Mouse (Mus musculus): ENCODE results near the gene Cnnm3. TPM values are rescaled to one million over a fixed set of nuclear protein-coding genes. Genes with fewer than 3 reads are reported as not detected.
"Not testable (repeated sequence)": the region's sequence is repeated elsewhere in the genome, so short reads cannot be mapped to it uniquely, and the experiment has no call there.

The Cnnm3 gene
- total RNA-seq, 2 experiments from 2014 or later, result 10.8 to 12.2 TPM

DNA sequence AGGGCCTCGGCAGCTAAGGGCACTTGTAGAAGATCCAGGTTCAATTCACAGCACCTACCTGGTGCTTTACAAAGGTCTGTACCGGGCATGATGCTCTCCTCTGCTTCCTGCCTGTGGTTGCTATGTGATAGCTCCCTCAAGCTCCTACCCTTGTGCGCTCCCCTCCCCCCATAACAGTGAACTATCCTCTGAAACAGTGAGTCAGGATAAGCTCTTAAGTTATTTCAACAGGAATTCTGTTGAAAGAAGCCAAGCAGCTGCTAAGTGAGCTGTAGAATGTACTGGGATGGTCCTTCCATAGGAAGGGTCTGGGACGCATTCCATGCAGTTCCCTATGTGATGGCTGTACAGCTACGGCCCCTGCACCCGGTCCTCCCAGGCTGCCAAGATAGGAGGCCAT, 21.9 kb downstream of the Cnnm3 start:
- no peak for DNase-seq
- intact Hi-C loops (cut with DNase I), result no loop called here

DNA sequence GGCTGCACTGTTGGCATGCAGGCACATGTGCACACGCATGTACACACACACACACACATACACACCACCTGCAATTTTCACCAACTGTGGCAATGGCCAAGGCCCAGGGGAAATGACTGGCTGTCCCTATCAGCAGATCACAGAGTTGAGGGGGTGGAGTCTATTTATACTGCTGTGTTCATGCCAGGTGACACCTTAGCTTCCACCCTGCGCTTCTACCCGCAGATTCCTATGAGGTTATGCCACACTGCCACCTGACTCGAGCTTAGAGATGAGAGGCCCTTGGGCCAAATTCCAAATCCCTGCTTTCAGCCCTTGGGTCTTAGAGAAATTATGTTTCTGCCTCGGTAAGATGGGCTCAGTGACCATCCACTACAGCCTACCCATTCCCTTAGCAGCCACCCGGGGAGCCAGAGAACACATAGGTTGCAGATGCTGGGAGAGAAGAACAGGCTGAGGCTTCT, 23.0 kb downstream of the Cnnm3 start:
- DNase-seq, result no peak
- intact Hi-C loops (cut with DNase I), result no loop called here

DNA sequence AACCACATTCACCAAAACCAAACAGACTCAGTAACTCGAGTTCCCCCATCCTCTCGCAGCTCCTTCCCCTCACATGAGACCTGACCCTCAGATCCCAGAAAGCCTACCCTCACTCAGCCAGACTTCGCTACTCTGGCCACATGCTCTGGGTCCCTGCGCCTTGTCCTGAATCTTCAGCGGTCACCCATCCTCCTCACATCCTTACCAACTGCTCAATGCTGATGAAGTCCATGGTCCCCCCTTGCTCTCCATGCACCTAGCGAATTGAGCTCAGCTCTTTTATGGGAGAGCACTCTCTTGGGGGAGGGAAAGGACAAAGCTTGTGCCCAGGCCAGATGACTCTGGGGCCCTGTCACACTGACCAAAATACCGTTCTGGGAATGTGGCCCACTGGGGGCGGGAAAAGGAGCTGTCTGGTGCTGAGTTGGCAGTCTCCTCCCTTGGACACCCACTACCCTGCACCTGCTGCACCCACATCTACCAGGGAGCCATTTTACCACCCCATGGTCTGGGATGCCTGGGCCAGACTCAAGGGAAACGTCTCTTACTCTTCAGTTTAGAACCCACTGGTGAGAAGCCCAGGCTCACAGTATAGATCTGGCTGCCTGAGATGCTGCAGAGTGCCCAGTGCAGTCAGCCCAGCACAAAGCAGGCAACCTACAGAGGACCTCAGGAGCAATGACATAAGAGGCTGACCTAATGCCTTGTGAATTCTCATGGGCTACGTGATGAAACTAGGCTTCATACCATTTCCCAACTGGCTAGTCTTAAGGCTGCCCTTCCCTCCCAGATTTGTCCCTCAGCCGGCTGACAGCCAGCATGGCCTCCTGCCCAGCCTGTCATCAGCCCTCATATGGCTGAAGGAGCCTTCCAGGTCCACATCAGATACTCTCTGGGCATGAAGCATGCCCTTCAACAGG, 24.1 kb downstream of the Cnnm3 start:
- intact Hi-C loops (cut with DNase I), result no loop called here

DNA sequence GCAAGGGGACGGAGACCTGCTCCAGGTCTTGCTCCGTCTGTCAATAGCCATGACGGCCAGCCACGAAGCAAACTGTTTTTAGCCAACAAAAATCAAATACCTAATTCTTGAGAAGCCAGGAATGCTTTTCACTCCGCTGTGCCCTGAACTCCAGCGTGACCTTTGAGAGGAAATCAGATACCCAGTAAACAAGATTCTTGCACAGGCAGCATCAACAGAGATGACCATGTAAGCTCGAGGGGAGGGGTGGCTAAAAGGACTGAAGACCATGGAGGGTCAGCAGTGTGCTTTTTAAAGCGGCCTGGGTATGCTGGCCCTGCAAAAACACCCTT, 24.7 kb downstream of the Cnnm3 start:
- intact Hi-C loops (cut with DNase I), result no loop called here
- DNase-seq, result no peak

More for the DNA sequence above, 24.1 kb downstream of the Cnnm3 start:
- peak; percentile 76 to 79 for DNase-seq

DNA sequence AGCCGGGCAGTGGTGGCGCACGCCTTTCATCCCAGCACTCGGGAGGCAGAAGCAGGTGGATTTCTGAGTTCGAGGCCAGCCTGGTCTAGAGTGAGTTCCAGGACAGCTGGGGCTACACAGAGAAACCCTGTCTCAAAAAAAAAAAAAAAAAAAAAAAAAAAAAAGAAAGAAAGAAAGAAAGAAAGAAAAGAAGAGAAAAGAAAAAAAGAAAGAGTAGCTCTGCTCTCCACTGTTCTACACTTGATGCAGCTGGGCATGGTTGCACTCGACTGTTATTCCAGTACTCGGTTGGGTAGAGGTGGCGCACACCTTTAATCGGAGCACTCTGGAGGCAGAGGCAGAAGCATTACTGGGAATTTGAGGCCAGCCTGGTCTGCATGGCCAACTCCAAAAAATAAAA, 25.1 kb downstream of the Cnnm3 start, which contains the start of gene Ankrd23:
Ankrd23 (minus strand) TSS at position 101 of the 400 bp plus-strand sequence.
- DNase-seq; intact Hi-C loops (cut with DNase I): not testable (repeated sequence)

DNA sequence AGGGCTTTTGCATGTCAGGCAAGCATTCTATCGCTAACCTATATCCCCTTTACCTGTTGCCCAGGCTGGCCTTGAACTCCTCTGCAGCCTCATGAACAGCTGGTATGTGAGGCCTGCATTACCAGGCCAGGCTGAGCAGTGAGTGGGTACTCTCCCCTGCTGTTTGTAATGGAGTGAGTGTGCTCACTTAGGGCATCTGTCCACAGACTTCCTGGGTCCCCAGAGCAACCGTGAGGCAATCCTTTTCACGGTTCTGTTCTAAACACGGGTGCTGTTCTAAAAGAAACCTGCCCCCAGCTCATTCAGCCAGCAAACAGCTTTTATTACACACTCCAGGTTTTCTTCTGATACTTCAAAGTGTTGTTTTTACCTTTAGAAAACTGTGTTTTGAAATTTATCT, 27.1 kb downstream of the Cnnm3 start:
- no peak for DNase-seq
- intact Hi-C loops (cut with DNase I), result no loop called here

DNA sequence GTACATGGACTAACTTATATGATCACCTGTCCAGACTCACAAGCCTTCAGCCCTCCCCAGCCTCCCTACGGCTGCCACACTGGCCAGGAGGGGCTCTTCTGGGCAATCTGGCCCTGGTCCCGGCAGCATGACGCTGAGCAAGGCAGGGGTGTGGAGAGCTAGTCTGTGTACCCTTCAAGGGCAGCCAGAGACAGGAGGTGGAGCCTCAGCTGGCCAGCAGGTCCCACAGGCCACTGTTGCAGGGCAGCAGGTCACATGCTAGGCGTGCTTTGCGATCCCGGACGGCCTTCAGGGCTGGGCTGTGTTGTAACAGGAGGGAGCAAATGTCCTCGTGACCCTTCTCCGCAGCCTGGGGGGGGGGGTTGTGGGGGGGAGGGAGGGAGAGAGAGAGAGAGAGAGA, 27.5 kb downstream of the Cnnm3 start, which contains the start of gene Gm42417:
Gm42417 (minus strand) TSS at position 244 of the 400 bp plus-strand sequence.
- peak; percentile 64 to 74 for DNase-seq

DNA sequence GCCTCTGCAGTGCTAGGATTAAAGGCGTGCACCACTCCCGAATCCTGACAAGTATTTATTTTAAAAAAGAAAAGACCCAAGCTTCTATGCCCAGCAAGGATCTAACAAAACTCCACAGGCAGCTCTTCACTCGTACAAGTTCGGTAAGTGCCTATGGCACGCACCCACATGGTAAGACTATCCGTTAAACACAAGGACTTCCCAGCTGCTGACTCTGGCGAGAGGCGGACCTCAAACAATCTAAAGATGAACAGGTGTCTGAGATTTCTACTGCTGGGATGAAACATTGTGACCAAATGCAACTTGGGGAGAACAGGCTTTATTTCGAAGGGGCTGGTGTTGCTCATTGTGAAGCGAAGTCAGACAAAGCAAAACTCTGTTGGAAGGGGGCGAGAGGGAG, 28.5 kb downstream of the Cnnm3 start:
- no peak for DNase-seq

More for the DNA sequence above, 27.5 kb downstream of the Cnnm3 start, which contains the start of gene Gm42417:
- intact Hi-C loops (cut with DNase I), result no loop called here

DNA sequence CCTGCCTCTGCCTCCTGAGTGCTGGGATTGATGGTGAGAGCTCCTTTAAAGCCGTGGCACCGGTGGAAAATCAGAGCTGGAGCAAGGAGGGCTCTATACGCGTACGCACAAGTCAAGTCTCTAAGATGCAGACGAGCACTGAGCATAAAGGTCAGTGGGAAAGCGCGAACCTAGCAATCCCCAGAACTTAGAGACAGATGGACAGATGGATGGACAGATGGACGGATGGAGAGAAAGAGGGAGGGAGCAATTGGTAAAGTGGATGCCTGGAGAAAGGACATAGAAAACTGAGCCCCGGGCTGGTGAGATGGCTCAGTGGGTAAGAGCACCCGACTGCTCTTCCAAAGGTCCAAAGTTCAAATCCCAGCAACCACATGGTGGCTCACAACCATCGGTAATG, 29.1 kb downstream of the Cnnm3 start:
- DNase-seq, result no peak
- intact Hi-C loops (cut with DNase I), result no loop called here

More for the DNA sequence above, 28.5 kb downstream of the Cnnm3 start:
- intact Hi-C loops (cut with DNase I), result no loop called here

DNA sequence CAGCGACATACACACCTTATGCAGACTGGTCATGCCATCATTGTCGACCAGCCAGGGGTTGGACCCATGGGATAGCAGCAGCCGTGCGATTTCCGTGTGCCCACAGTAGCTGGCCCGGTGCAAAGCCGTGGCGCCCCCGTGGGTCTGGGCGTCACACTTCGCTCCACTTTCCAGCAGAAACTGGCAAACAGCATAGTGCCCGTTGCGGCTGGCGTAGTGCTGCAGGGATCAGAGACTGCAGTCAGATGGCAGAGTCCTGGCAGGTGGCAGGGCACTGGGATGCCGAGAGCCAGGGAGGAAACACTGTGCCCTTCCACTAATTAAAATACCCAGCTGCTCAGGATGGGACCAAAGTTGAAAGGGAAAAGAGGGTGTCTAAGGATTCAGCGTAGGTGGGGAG, 30.2 kb downstream of the Cnnm3 start:
- intact Hi-C loops (cut with DNase I), result no loop called here
- no peak for DNase-seq

DNA sequence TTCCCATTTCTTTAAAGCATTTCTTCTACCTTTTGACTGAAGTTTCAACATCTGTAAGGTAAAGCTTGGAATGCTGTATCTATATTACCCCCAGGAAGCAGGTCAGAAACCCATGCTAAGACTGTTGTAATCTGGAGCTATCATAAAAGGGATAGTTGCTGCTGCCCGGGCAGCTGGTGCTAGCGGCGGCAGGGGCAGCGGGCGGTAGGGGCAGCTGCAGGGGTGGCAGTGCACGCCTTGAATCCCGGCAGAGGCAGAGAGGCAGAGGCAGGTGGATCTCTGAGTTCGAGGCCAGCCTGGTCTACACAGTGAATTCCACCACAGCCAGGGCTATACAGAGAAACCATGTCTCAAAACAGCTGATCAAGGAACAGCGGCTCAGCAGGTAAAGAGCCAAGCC, 31.3 kb downstream of the Cnnm3 start:
- intact Hi-C loops (cut with DNase I), result no loop called here
- DNase-seq, result no peak

DNA sequence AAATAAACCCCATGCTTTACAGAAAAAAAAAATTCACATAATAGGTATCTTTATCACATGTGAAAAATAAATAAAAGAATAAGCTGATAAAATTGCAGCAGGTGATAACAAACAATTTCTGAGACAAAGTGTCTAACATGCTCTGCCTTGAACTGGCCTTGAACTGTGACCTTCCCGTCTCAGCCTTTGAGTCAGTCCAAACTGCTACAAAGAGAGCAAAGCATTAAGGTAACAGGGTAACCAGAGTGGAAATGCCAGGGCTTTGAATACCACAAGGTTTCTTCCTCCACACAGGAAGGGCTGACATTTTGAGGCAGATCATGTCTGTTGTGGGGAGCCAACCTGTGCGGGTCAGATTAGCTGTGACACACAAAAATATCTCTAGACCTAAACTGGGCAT, 33.7 kb downstream of the Cnnm3 start:
- no peak for DNase-seq
- intact Hi-C loops (cut with DNase I), result no loop called here

DNA sequence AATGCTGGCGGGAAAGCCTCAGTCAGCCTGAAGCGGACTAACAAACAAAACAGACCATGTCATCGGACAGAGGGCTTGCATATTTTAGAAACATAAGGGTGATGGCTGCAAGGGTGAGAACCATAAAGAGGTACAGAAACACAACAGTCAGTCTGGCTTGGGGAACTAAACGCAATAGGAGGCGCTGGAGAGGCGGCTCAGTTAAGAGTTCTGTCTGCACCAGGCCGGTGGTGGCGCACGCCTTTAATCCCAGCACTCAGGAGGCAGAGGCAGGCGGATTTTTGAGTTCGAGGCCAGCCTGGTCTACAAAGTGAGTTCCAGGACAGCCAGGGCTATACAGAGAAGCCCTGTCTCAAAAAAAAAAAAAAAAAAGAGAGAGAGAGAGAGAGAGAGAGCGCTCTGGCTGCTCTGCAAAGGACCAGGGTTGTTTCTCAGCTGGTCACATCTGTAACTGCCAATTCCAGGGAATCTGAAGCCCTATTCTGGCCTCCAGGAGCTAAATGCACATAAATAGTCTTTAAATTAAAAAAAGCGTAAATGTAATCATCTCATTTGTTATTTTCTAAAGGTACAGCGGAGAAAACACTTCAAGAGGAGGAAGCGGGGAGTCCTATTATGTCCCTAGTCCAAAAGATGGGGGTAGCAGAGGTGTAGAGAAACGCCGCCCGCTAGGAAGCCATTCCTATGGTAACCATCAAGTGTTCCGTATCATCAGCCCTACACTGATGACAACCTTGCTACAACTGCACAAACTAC, 34.4 kb downstream of the Cnnm3 start:
- no peak for DNase-seq
- intact Hi-C loops (cut with DNase I), result no loop called here

DNA sequence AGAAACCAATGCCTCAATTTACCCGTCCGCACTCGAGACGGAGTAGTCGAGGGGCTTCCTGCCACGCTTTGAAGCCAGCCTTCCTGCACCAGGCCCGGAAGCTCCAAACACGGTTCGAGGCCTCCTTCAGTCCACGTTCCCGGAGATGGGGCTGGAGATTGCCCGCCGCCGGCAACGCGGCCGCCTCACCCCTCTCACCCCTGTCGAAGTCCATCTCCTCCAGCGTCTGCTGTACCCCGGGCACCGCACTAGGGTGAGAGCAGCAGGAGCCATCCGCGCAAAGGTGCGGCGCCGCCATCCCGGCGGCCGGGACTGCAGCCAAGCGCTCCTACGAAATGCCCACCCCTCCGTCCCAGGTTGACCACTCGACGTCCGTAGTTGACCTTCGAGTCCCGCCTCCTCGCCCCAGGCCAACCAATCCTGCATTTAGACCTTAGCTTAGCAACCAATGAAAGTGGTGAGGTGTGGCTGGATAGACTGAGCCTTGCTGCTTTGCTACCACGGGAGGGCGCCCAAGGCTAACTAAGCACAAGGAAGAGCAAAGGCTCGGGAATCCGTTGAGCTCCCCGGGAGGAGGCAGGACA, 35.3 kb downstream of the Cnnm3 start, which contains the start of gene Ankrd39:
Ankrd39 (minus strand) TSS at position 558 of the 584 bp plus-strand sequence.
- intact Hi-C loops (cut with DNase I), result loop anchor here (1.0 kb wide), 2 partner anchors 88 to 137 kb away; no protein-coding TSS in a partner anchor
- DNase-seq, result peak; percentile 95 to 98

DNA sequence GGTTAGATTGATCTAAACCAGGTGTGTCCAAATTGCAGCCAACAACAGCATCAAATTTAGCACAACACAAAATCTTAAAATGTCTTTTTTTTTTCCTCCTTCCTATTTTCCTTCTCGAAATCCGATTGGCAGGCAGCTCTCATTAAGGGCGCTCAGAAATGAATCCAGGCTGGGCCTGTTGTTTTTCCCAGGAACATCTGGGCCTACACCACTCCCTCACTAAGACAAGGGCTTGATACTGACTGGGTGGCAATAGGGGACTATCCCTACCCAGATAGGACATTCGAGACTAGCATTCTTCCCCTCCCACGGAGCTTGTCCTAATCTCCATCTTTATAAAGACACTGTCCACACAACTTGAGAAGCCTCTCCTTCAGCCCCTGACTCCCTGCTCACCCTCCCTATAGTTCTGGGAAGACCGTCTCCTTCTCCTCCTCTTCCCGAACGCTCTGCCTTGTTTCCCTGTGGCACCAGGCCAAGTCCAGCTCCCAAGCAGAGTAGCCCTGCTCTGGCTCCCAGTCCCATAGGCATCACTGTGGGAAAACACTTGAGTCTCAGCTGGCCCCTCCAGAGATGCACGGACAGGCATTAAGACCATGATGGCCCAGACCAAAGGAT, 36.4 kb downstream of the Cnnm3 start:
- intact Hi-C loops (cut with DNase I), result loop anchor here (1.0 kb wide), 2 partner anchors 87 to 136 kb away; no protein-coding TSS in a partner anchor
- DNase-seq, result peak in 1 of 2 experiments; percentile 57

DNA sequence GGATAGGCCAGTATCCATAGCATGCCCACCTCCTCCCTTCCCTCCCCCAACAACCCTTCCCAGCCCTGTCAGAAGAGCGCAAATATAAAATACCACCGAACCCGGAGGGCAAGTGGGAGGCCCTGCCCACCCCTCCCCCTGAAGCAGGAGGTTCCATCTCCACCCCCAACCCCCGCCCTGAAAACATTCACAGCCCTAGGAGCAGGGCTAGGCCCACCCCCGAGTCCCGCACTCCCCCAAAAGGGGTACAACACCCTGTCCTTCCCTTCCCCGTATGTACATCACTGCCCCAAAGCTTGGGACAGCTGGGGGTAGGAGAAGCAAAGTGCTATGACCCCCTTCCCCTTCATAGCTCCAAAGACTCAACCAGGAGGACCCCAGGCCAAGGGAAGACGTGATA, 37.1 kb downstream of the Cnnm3 start:
- no peak for DNase-seq
- intact Hi-C loops (cut with DNase I), result no loop called here

DNA sequence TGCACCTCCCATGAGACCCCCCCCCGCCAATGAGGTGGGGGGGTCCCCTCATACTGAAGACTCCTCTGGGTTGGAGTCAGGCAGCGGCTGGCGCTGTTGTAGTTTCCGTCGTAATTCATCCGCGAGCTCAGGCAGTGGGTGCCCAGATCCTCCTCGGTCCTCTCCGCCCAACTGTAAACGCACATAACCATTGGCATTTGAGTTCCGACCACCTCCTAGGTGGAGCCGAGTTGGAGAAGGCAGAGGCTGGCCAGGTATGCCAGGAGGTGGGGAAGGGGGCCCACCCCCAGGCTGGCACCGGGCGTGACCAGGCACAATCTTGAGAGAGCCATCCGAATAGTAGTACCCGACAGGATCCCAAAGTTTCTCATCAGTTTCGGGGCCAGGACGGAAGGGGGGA, 37.8 kb downstream of the Cnnm3 start:
- no peak for DNase-seq
- intact Hi-C loops (cut with DNase I), result no loop called here

DNA sequence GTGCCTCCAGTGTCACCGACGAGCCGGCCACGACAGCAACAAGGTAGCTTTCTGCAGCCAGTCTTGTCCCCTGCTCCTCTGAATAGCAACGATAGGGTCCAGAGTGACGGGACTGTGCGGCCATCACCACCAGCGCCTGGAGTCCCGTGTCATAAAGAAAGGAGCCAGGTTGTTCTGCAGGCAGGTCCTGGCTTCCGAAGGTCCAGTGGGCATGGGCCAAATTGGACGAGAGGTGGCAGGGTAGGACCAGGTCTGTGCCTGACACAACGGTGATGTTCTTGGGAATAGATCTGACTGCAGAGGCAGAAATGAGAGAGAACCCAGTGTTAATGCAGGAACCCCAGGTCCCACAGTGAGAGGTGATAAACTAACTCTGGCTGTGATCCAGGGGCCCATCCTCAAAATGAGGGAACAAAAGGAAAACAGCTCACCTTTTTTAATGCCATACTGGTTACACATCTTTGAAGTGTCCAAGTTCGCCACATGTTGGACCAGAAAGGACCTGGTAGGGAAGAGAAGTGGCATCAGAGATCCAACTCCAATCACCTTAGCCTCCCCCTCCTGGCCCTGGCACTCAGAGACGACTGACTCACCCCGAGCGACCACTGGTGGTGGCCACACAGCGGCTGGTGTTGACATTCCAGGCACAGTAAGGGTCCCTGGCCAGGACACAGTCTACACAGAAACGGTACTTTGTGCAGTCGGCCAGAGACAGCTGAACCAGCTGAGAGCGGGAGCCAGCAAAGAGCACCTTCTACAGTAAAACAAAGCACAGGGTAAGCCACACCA, 38.6 kb downstream of the Cnnm3 start:
- intact Hi-C loops (cut with DNase I), result no loop called here
- no peak for DNase-seq

DNA sequence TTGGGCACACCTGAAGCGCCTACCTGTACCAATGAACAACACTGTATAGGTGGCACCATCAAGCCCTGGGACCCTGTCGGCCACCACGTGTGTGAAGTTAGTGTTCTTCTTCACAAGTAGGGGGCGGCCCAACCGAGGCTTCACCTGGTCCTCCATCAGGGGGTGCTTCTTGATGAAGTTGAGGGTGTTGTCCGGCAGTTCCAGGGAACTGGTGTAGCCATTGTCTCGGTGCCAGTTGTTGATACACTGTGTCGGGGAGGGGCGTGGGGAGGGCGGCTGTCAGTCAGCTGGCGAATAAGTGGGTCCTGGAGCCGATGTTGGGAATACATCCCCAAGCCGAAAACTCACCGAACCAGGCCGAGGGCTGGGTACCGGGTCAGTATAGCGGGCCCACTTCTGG, 40.2 kb downstream of the Cnnm3 start:
- intact Hi-C loops (cut with DNase I), result no loop called here

DNA sequence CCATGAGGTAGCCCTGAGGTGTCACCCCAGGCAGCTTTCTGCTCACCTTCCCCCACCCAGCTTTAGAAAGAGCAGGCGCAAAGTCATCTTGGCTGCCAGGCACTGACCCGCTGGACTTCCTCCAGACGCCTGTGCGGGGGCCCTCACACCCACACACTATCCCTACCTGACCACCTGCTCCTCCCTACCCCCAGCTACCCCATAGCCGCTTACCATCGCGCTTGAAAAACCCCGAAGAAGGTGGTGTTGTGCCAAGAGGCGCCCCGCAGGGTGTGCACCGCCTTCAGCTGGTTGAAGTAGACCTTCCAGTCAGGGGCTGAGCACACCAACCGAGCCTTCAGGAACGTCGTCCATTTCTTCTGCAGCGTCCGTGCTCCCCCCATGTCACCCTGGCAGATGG, 40.8 kb downstream of the Cnnm3 start:
- intact Hi-C loops (cut with DNase I), result no loop called here
- no peak for DNase-seq

More for the DNA sequence above, 40.2 kb downstream of the Cnnm3 start:
- no peak for DNase-seq

Measured in gastrocnemius, postnatal 36 days (tissue).